Mouse (Mus musculus) stomach, embryonic 16.5 days (tissue): ENCODE measurements around the gene Mcat. TPM values are rescaled to one million over a fixed set of nuclear protein-coding genes. Genes with fewer than 3 reads are reported as not detected.
A peak's percentile ranks its signal among the peaks of the same experiment; 100 is the strongest.

Experiments used
- ATAC-seq: fragments of 200-750 bp; cut with Nextera tagmentation; 2 replicates; pipeline ENCODE4 v1.8.0; 2017; ENCODE audit warnings: moderate number of reproducible peaks, moderate TSS enrichment; ENCODE audit not compliant: insufficient read depth, low FRiP score
- H3K27ac ChIP-seq: fragments of 300-500 bp; sonication (generic); 2 replicates; pipeline ENCODE4 v1.5.1; 2014; ENCODE audit warnings: low read length
- H3K27me3 ChIP-seq: fragments of 300-500 bp; sonication (generic); 2 replicates; pipeline ENCODE4 v1.6.1; 2014; ENCODE audit warnings: low read length, control low read depth, mixed read lengths; ENCODE audit not compliant: control insufficient read depth, insufficient read depth
- H3K36me3 ChIP-seq: fragments of 300-500 bp; sonication (generic); 2 replicates; pipeline ENCODE4 v1.6.1; 2014; ENCODE audit warnings: low read length; ENCODE audit not compliant: control insufficient read depth, insufficient read depth
- H3K4me1 ChIP-seq: fragments of 300-500 bp; sonication (generic); 2 replicates; pipeline ENCODE4 v1.6.1; 2014; ENCODE audit warnings: low read length, control low read depth, mixed read lengths; ENCODE audit not compliant: control insufficient read depth, insufficient read depth
- H3K4me2 ChIP-seq: fragments of 300-500 bp; sonication (generic); 2 replicates; pipeline ENCODE4 v1.6.1; 2014; ENCODE audit warnings: low read depth, low read length, mixed read lengths
- H3K4me3 ChIP-seq: fragments of 300-500 bp; sonication (generic); replicated peaks from 2 replicates; pipeline ENCODE4 v1.5.1; 2014; ENCODE audit warnings: mild to moderate bottlenecking, low read length
- H3K9ac ChIP-seq: fragments of 300-500 bp; sonication (generic); 2 replicates; pipeline ENCODE4 v1.6.1; 2014; ENCODE audit warnings: low read length
- H3K9me3 ChIP-seq: fragments of 300-500 bp; sonication (generic); replicated peaks from 2 replicates; pipeline ENCODE4 v1.6.1; 2016; ENCODE audit warnings: low read length, control low read depth; ENCODE audit not compliant: control insufficient read depth
- whole genome bisulfite sequencing: fragments of 180-500 bp; shearing (Covaris S2); extraction: QIAGEN DNeasy Blood & Tissue Kit; methylation state at CpG from one replicate; pipeline ENCODE4 v1.1.7; 2014; 5-methylcytosine and 5-hydroxymethylcytosine counted together
- polyA plus RNA-seq: library from polyadenylated mRNA; unstranded; fragments of >200 nt; fragmentation: Nextera tagmentation; extraction: Ambion mirVana; gene quantifications from 2 replicates; pipeline ENCODE4 v1.2.1, GENCODE M21; 2015

The Mcat gene
- polyA plus RNA-seq, 1 experiment from 2014 or later, result 24.4 TPM

DNA sequence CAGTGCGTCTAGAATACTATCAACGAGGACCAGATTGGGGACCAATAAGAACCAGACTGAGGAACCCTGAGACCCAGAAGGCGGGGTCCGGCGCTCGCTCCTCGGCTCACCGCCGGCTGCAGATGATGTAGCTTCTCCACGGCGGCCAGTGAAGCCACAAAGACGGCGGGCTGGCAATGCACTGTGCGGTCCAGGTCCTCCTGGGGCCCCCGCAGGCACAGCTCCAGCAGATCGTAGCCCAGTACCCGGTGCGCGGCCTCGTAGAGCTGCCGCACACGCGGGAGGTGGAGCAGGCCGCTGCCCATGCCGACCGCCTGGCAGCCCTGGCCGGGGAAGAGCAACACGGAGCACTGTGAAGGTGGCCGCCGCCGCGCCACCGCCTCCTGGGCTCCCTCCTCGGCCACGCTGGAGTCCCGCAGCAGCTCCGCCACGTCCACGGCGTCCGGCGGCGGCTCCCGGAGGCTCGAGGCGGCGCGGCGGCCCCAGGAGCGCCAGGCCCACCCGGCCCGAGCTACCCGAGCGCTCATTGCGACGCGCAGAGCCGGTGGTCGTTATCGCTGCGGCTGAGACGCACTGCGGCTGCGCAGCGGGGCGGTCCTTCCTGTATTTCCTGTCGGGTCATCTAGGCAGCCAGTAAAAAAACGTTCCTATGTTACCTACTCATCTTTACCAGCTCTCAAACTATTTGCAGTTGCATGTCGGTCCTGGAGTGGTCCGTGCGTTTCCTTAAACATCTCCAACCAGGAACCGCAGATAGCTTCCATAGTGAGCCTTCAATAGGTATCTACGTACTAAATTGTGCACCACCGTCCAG, 8.2 kb downstream of the Mcat start:
- H3K4me3 ChIP-seq, result peak overlapping the region; percentile 82
- peaks cover 4% of the 10 kb centered on the region for H3K9me3 ChIP-seq
- H3K27me3 ChIP-seq, result no peaks in the 10 kb centered on the region
- peak overlapping the region; percentile 99 for H3K9ac ChIP-seq
- H3K27ac ChIP-seq, result peak overlapping the region; percentile 93
- ATAC-seq, result peak; percentile 89
- peaks cover 5% of the 10 kb centered on the region; the same call in 1 of the 2 replicates for H3K4me1 ChIP-seq
- under 1% methylated on average over 73 of the region's 74 CpGs for WGBS
- H3K4me2 ChIP-seq, result peak overlapping the region; percentile 70
- H3K36me3 ChIP-seq, result no peaks in the 10 kb centered on the region

GRCm38 (mm10) chr15:83553831-83554230, 9.8 kb downstream of the Mcat start:
- no peak overlapping the region for H3K27ac ChIP-seq
- H3K27me3 ChIP-seq, result no peaks in the 10 kb centered on the region
- no peak overlapping the region for H3K4me3 ChIP-seq
- H3K36me3 ChIP-seq, result peaks cover 2% of the 10 kb centered on the region; the same call in 1 of the 2 replicates
- H3K9me3 ChIP-seq, result peaks cover 4% of the 10 kb centered on the region
- ATAC-seq, result no peak
- no peak overlapping the region for H3K4me2 ChIP-seq
- H3K9ac ChIP-seq, result no peak overlapping the region
- peaks cover 5% of the 10 kb centered on the region; the same call in 1 of the 2 replicates for H3K4me1 ChIP-seq

- 64% methylated on average over 2 of the region's 2 CpGs for WGBS
- peaks cover 14% of the 10 kb centered on the region for H3K36me3 ChIP-seq
- peaks cover 4% of the 10 kb centered on the region for H3K9me3 ChIP-seq
- no peak overlapping the region for H3K9ac ChIP-seq
- peak overlapping the region; percentile 65 for H3K27ac ChIP-seq
- ATAC-seq, result no peak
- no peaks in the 10 kb centered on the region; the same call in 1 of the 2 replicates for H3K4me1 ChIP-seq
- no peak overlapping the region for H3K4me3 ChIP-seq
- no peak overlapping the region for H3K4me2 ChIP-seq
- no peaks in the 10 kb centered on the region for H3K27me3 ChIP-seq
Observed at GRCm38 (mm10) chr15:83550137-83550536, 13.4 kb downstream of the Mcat start.

- H3K9me3 ChIP-seq, result no peaks in the 10 kb centered on the region
- H3K4me1 ChIP-seq, result no peaks in the 10 kb centered on the region
- H3K27ac ChIP-seq, result no peak overlapping the region
- no peak overlapping the region for H3K4me2 ChIP-seq
- no peak overlapping the region for H3K4me3 ChIP-seq
- no peaks in the 10 kb centered on the region for H3K27me3 ChIP-seq
- H3K36me3 ChIP-seq, result peaks cover 14% of the 10 kb centered on the region
- ATAC-seq, result no peak
- WGBS, result 93% methylated on average over 8 of the region's 8 CpGs
- H3K9ac ChIP-seq, result no peak overlapping the region
Observed at GRCm38 (mm10) chr15:83547144-83547543, 16.4 kb downstream of the Mcat start.

DNA sequence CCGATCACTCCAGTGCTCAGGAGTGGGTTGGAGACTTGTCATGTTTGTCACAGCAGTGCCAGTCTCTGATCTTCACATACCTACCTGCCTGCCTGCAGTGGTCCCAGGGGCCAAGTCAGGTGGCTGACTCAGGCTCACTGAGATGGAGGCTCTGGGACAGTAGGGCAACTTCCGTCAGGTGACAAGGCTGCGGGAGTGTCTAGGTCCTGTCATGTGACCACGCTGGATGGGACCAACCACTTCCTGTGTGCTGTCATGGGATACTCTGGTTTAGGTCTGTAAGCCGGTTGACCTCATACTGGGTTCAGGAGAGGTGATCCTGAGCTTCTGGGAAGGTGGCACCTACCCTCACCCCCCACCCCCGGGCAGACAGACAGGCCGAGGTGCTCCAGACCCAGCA, 17.6 kb downstream of the Mcat start:
- no peak for ATAC-seq
- Histone ChIP-seq H3K9ac (no peak overlapping the region), H3K36me3 (peaks cover 14% of the 10 kb centered on the region), H3K27me3 (no peaks in the 10 kb centered on the region), H3K4me3 (no peak overlapping the region), H3K9me3 (no peaks in the 10 kb centered on the region), H3K4me2 (no peak overlapping the region), H3K27ac (no peak overlapping the region), H3K4me1 (no peaks in the 10 kb centered on the region)
- WGBS, result 88% methylated on average over 7 of the region's 7 CpGs

GRCm38 (mm10) chr15:83541647-83542287, 21.8 kb downstream of the Mcat start:
- Histone ChIP-seq H3K27me3 (no peaks in the 10 kb centered on the region), H3K4me1 (peaks cover 3% of the 10 kb centered on the region; the same call in 1 of the 2 replicates), H3K4me2 (no peak overlapping the region), H3K36me3 (peaks cover 6% of the 10 kb centered on the region; the same call in 1 of the 2 replicates), H3K9me3 (no peaks in the 10 kb centered on the region), H3K4me3 (no peak overlapping the region), H3K9ac (no peak overlapping the region), H3K27ac (no peak overlapping the region)
- 0 out of 2 replicates have a peak, but pooled peaks have one; percentile 22 for ATAC-seq
- WGBS, result 73% methylated on average over 9 of the region's 9 CpGs

DNA sequence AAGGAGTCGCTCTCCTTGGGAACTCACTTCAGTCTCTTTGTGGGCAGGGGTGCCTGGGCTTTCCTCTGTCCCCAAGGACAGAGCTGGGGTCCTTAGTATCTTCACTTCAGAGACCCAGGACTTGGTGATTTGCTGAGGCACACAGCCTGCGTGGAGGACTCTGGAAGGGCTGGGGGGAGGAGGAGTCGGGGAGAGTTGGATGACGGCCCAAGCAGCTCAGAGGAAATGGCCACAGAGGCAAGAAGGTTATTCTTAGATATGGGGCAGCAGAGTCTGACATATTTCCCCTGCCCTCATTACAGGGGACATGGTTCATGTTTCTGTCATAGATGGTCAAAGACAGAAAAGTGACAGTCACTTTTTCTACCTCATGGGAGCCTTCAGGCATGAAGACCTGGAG, 23.7 kb downstream of the Mcat start:
- Histone ChIP-seq H3K4me3 (no peak overlapping the region), H3K27me3 (no peaks in the 10 kb centered on the region), H3K9ac (no peak overlapping the region), H3K4me2 (no peak overlapping the region), H3K27ac (no peak overlapping the region), H3K36me3 (no peaks in the 10 kb centered on the region), H3K4me1 (peaks cover 8% of the 10 kb centered on the region; the same call in 1 of the 2 replicates), H3K9me3 (no peaks in the 10 kb centered on the region)
- 50% methylated on average over 4 of the region's 4 CpGs for whole genome bisulfite sequencing
- no peak for ATAC-seq

- Histone ChIP-seq H3K4me3 (no peak overlapping the region), H3K27ac (no peak overlapping the region), H3K4me2 (no peak overlapping the region), H3K9me3 (no peaks in the 10 kb centered on the region), H3K4me1 (peaks cover 8% of the 10 kb centered on the region; the same call in 1 of the 2 replicates), H3K9ac (no peak overlapping the region), H3K36me3 (no peaks in the 10 kb centered on the region), H3K27me3 (no peaks in the 10 kb centered on the region)
- 94% methylated on average over 2 of the region's 2 CpGs for WGBS
- ATAC-seq, result no peak
Observed at GRCm38 (mm10) chr15:83538855-83539254, 24.7 kb downstream of the Mcat start.

- H3K36me3 ChIP-seq, result no peaks in the 10 kb centered on the region
- WGBS, result 81% methylated on average over 6 of the region's 6 CpGs
- H3K27ac ChIP-seq, result no peak overlapping the region
Observed at GRCm38 (mm10) chr15:83535890-83536231, 27.7 kb downstream of the Mcat start.

More at GRCm38 (mm10) chr15:83535890-83536231, 27.7 kb downstream of the Mcat start:
- no peaks in the 10 kb centered on the region for H3K27me3 ChIP-seq
- H3K4me2 ChIP-seq, result no peak overlapping the region
- H3K4me1 ChIP-seq, result peaks cover 8% of the 10 kb centered on the region; the same call in 1 of the 2 replicates
- ATAC-seq, result no peak
- no peak overlapping the region for H3K4me3 ChIP-seq
- H3K9ac ChIP-seq, result no peak overlapping the region
- H3K9me3 ChIP-seq, result no peaks in the 10 kb centered on the region
